Mouse (Mus musculus): ENCODE results near the gene Twnk.
"Not testable (repeated sequence)": the region's sequence is repeated elsewhere in the genome, so short reads cannot be mapped to it uniquely, and the experiment has no call there.

Gene Twnk

GRCm38 (mm10) chr19:45024775-45025174 lies 19.3 kb downstream of the Twnk start:
- no peak for DNase-seq (ENCODE audit: extremely low spot score, low read depth, low spot score)

- no peak for DNase-seq (ENCODE audit: extremely low spot score, low read depth, low spot score)
Observed at GRCm38 (mm10) chr19:45025937-45026568, 20.6 kb downstream of the Twnk start.

- DNase-seq (ENCODE audit: extremely low spot score, low read depth, low spot score) = no peak
Observed at GRCm38 (mm10) chr19:45026958-45027670, 21.7 kb downstream of the Twnk start.

GRCm38 (mm10) chr19:45027848-45028247 lies 22.4 kb downstream of the Twnk start:
- no peak for DNase-seq (ENCODE audit: extremely low spot score, low read depth, low spot score)

GRCm38 (mm10) chr19:45028746-45029145 lies 23.3 kb downstream of the Twnk start:
- no peak for DNase-seq (ENCODE audit: extremely low spot score, low read depth, low spot score)

- DNase-seq (ENCODE audit: extremely low spot score, low read depth, low spot score) = no peak
Observed at GRCm38 (mm10) chr19:45029571-45029970, 24.1 kb downstream of the Twnk start.

- DNase-seq (ENCODE audit: extremely low spot score, low read depth, low spot score) = no peak
Observed at GRCm38 (mm10) chr19:45030111-45030510, 24.6 kb downstream of the Twnk start.

- DNase-seq (ENCODE audit: extremely low spot score, low read depth, low spot score) = no peak
Observed at GRCm38 (mm10) chr19:45030746-45031693, 25.6 kb downstream of the Twnk start.

- no peak for DNase-seq (ENCODE audit: extremely low spot score, low read depth, low spot score)
Observed at GRCm38 (mm10) chr19:45031780-45032179, 26.3 kb downstream of the Twnk start.

- no peak for DNase-seq (ENCODE audit: extremely low spot score, low read depth, low spot score)
Observed at GRCm38 (mm10) chr19:45032570-45033332, 27.3 kb downstream of the Twnk start.

- no peak for DNase-seq (ENCODE audit: extremely low spot score, low read depth, low spot score)
Observed at GRCm38 (mm10) chr19:45036867-45037266, 31.4 kb downstream of the Twnk start.

- not testable (repeated sequence) for DNase-seq (ENCODE audit: extremely low spot score, low read depth, low spot score)
Observed at GRCm38 (mm10) chr19:45038198-45038597, 32.7 kb downstream of the Twnk start.

- no peak for DNase-seq (ENCODE audit: extremely low spot score, low read depth, low spot score)
Observed at GRCm38 (mm10) chr19:45040214-45040613, 34.8 kb downstream of the Twnk start.

GRCm38 (mm10) chr19:45044389-45044927 lies 39.0 kb downstream of the Twnk start:
- no peak for DNase-seq (ENCODE audit: extremely low spot score, low read depth, low spot score)

- DNase-seq (ENCODE audit: extremely low spot score, low read depth, low spot score) = no peak
Observed at GRCm38 (mm10) chr19:45045236-45045635, 39.8 kb downstream of the Twnk start.

- no peak for DNase-seq (ENCODE audit: extremely low spot score, low read depth, low spot score)
Observed at GRCm38 (mm10) chr19:45045651-45046050, 40.2 kb downstream of the Twnk start, which contains the start of gene Pdzd7. Pdzd7 (minus strand) TSS chr19:45045717.

- DNase-seq (ENCODE audit: extremely low spot score, low read depth, low spot score) = no peak
Observed at GRCm38 (mm10) chr19:45046523-45047321, 41.3 kb downstream of the Twnk start.

- no peak for DNase-seq (ENCODE audit: extremely low spot score, low read depth, low spot score)
Observed at GRCm38 (mm10) chr19:45047417-45047934, 42.0 kb downstream of the Twnk start, which contains the start of gene Sfxn3. Sfxn3 (plus strand) TSS chr19:45047503.

GRCm38 (mm10) chr19:45047935-45048643 lies 42.6 kb downstream of the Twnk start:
- DNase-seq (ENCODE audit: extremely low spot score, low read depth, low spot score) = no peak
